Mouse (Mus musculus): ENCODE measurements at regions not wholly inside any gene's neighbourhood (a gene's known extent, or its start where the extent isn't known, plus 50 kb on each side); places are given as distances from the start of the nearest gene placed in this dataset.

GRCm38 (mm10) chr11:41852813-41853212, 147.8 kb downstream of the Gabrg2 start:
- no peak for ATAC-seq (ENCODE audit: insufficient number of reproducible peaks, low FRiP score, low TSS enrichment)

GRCm38 (mm10) chr11:41825978-41826679, 174.5 kb downstream of the Gabrg2 start:
- ATAC-seq (ENCODE audit: insufficient number of reproducible peaks, low FRiP score, low TSS enrichment): no peak

GRCm38 (mm10) chr11:41818014-41818413, 182.6 kb downstream of the Gabrg2 start:
- ATAC-seq (ENCODE audit: insufficient number of reproducible peaks, low FRiP score, low TSS enrichment): peak; percentile 58

DNA sequence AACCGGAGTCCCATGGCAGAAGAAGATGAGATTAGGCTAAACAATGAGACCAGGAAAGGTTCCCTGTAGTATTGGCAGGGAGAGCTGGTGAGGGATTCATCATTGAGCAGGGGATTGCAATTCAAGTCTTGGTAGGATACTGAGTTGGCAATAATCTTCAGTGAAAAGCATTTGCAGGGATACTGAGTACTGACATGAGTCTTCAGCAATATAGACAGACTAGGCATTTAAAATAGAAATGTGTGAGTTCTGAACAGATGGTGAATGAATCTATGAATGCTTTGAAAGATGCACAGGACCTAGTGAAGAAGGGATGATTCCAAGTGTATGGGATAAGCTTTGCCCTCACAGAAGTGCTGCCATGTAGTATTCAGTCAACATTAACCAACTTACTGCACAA, 187.7 kb downstream of the Gabrg2 start:
- no peak for ATAC-seq (ENCODE audit: insufficient number of reproducible peaks, low FRiP score, low TSS enrichment)

DNA sequence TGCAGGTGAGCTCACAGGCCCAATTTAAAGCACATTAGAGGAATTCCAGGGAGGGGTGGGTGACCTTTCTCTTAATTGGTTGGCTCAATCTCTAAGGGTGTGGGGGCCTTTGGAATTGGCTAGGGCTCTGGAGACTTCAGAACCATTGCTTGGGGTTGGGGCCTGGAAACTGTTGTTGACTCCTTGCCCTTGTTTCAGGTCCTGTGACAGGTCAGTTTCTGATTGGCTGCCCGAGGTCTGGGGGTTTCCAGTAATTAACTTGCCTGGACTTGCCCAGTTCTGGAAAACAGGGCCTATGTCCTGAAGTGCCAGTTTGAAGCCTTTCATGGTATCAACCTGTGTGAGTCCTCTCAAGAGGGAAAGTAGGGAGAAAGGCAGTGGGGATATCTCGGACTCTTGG, 191.8 kb downstream of the Gabrg2 start:
- ATAC-seq (ENCODE audit: insufficient number of reproducible peaks, low FRiP score, low TSS enrichment): no peak

DNA sequence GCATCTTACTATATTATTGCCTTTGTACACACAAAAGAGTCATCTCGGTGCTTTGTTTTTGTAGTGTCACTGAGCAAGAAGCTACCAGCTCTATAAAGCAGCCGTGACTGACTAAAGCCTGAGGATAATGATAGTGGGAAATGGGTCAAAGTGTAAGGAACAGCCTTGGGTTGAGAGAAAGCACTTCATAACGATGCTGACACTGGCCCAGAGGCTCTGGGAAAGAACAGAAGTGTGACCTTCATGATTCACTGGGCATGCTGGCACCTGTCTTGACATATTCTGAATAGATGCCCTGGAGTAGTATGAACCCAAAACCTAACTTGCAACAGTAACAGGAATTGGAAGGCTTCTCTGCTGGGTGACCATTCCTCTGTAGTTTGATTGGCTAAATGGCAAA, 208.5 kb downstream of the Gabrg2 start:
- ATAC-seq (ENCODE audit: insufficient number of reproducible peaks, low FRiP score, low TSS enrichment): no peak

All from cerebellum, adult (tissue).